Mouse (Mus musculus): ENCODE results near the gene Mafb. TPM values are rescaled to one million over a fixed set of nuclear protein-coding genes. Genes with fewer than 3 reads are reported as not detected.

Gene Mafb
- total and polyA plus RNA-seq, 2 experiments: 6.3 to 22.3 TPM

- no peaks in the 10 kb centered on the region for H3K27me3 ChIP-seq (ENCODE audit: control insufficient read depth, insufficient read depth, low read length)
- H3K27ac ChIP-seq (replicated peaks; ENCODE audit: insufficient read depth, low read depth, low read length): no peak overlapping the region
- no peaks in the 10 kb centered on the region for H3K36me3 ChIP-seq (ENCODE audit: control insufficient read depth, insufficient read depth, low read length)
- H3K4me1 ChIP-seq (ENCODE audit: control insufficient read depth, insufficient read depth, low read length): no peaks in the 10 kb centered on the region
- TF ChIP-seq CTCF (IDR thresholded peaks at IDR 0.05; ENCODE audit: low read depth, low read length) (peak; percentile 54), POLR2A (IDR thresholded peaks at IDR 0.05; ENCODE audit: extremely low read depth, insufficient read depth, low read length) (no peak)
- H3K79me2 ChIP-seq (ENCODE audit: control insufficient read depth, insufficient read depth, low read length): no peaks in the 10 kb centered on the region
- DNase-seq (ENCODE audit: extremely low read depth, low read depth, low spot score): no peak
- H3K4me3 ChIP-seq (ENCODE audit: insufficient read depth, low read depth, low read length): no peak overlapping the region
- WGBS: 68% methylated on average over 3 of the region's 3 CpGs
- H3K9ac ChIP-seq (ENCODE audit: low read depth, low read length): no peak overlapping the region
Measured at GRCm38 (mm10) chr2:160407720-160408119, 40.9 kb upstream of the Mafb start.

- H3K27ac ChIP-seq (replicated peaks; ENCODE audit: insufficient read depth, low read depth, low read length): no peak overlapping the region
- H3K9ac ChIP-seq (ENCODE audit: low read depth, low read length): no peak overlapping the region
- no peak for TF ChIP-seq POLR2A (IDR thresholded peaks at IDR 0.05; ENCODE audit: extremely low read depth, insufficient read depth, low read length)
- no peak for TF ChIP-seq CTCF (IDR thresholded peaks at IDR 0.05; ENCODE audit: low read depth, low read length)
- no peaks in the 10 kb centered on the region for H3K36me3 ChIP-seq (ENCODE audit: control insufficient read depth, insufficient read depth, low read length)
- 82% methylated on average over 12 of the region's 12 CpGs for WGBS
- H3K27me3 ChIP-seq (ENCODE audit: control insufficient read depth, insufficient read depth, low read length): no peaks in the 10 kb centered on the region
- H3K4me1 ChIP-seq (ENCODE audit: control insufficient read depth, insufficient read depth, low read length): 0 out of 2 replicates have a peak, but pooled peaks cover 2% of the 10 kb centered on the region
- H3K79me2 ChIP-seq (ENCODE audit: control insufficient read depth, insufficient read depth, low read length): no peaks in the 10 kb centered on the region
- H3K4me3 ChIP-seq (ENCODE audit: insufficient read depth, low read depth, low read length): no peak overlapping the region
- DNase-seq (ENCODE audit: extremely low read depth, low read depth, low spot score): no peak
Measured at GRCm38 (mm10) chr2:160397747-160398146, 30.9 kb upstream of the Mafb start.

- WGBS: 85% methylated on average over 7 of the region's 7 CpGs
- H3K79me2 ChIP-seq (ENCODE audit: control insufficient read depth, insufficient read depth, low read length): no peaks in the 10 kb centered on the region
Measured at GRCm38 (mm10) chr2:160394735-160395134, 27.9 kb upstream of the Mafb start.

GRCm38 (mm10) chr2:160392648-160393047, 25.8 kb upstream of the Mafb start:
- 80% methylated on average over 3 of the region's 3 CpGs for WGBS
- TF ChIP-seq POLR2A (IDR thresholded peaks at IDR 0.05; ENCODE audit: extremely low read depth, insufficient read depth, low read length) (no peak), CTCF (IDR thresholded peaks at IDR 0.05; ENCODE audit: low read depth, low read length) (no peak)
- Histone ChIP-seq H3K4me1 (ENCODE audit: control insufficient read depth, insufficient read depth, low read length) (0 out of 2 replicates have a peak, but pooled peaks cover 2% of the 10 kb centered on the region), H3K79me2 (ENCODE audit: control insufficient read depth, insufficient read depth, low read length) (no peaks in the 10 kb centered on the region), H3K9ac (ENCODE audit: low read depth, low read length) (no peak overlapping the region), H3K27me3 (ENCODE audit: control insufficient read depth, insufficient read depth, low read length) (no peaks in the 10 kb centered on the region), H3K36me3 (ENCODE audit: control insufficient read depth, insufficient read depth, low read length) (no peaks in the 10 kb centered on the region), H3K27ac (replicated peaks; ENCODE audit: insufficient read depth, low read depth, low read length) (no peak overlapping the region), H3K4me3 (ENCODE audit: insufficient read depth, low read depth, low read length) (no peak overlapping the region)
- DNase-seq (ENCODE audit: extremely low read depth, low read depth, low spot score): no peak

More at GRCm38 (mm10) chr2:160394735-160395134, 27.9 kb upstream of the Mafb start:
- no peak for TF ChIP-seq POLR2A (IDR thresholded peaks at IDR 0.05; ENCODE audit: extremely low read depth, insufficient read depth, low read length)
- no peak for TF ChIP-seq CTCF (IDR thresholded peaks at IDR 0.05; ENCODE audit: low read depth, low read length)
- Histone ChIP-seq H3K36me3 (ENCODE audit: control insufficient read depth, insufficient read depth, low read length) (no peaks in the 10 kb centered on the region), H3K4me3 (ENCODE audit: insufficient read depth, low read depth, low read length) (no peak overlapping the region), H3K27ac (replicated peaks; ENCODE audit: insufficient read depth, low read depth, low read length) (no peak overlapping the region), H3K9ac (ENCODE audit: low read depth, low read length) (no peak overlapping the region), H3K4me1 (ENCODE audit: control insufficient read depth, insufficient read depth, low read length) (0 out of 2 replicates have a peak, but pooled peaks cover 2% of the 10 kb centered on the region), H3K27me3 (ENCODE audit: control insufficient read depth, insufficient read depth, low read length) (no peaks in the 10 kb centered on the region)
- no peak for DNase-seq (ENCODE audit: extremely low read depth, low read depth, low spot score)

- 35% methylated on average over 5 of the region's 5 CpGs for WGBS
- H3K27ac ChIP-seq (replicated peaks; ENCODE audit: insufficient read depth, low read depth, low read length): no peak overlapping the region
- H3K4me1 ChIP-seq (ENCODE audit: control insufficient read depth, insufficient read depth, low read length): 0 out of 2 replicates have a peak, but pooled peaks cover 2% of the 10 kb centered on the region
- no peak overlapping the region for H3K4me3 ChIP-seq (ENCODE audit: insufficient read depth, low read depth, low read length)
- H3K36me3 ChIP-seq (ENCODE audit: control insufficient read depth, insufficient read depth, low read length): no peaks in the 10 kb centered on the region
- TF ChIP-seq POLR2A (IDR thresholded peaks at IDR 0.05; ENCODE audit: extremely low read depth, insufficient read depth, low read length): no peak
- TF ChIP-seq CTCF (IDR thresholded peaks at IDR 0.05; ENCODE audit: low read depth, low read length): no peak
- no peaks in the 10 kb centered on the region for H3K27me3 ChIP-seq (ENCODE audit: control insufficient read depth, insufficient read depth, low read length)
- DNase-seq (ENCODE audit: extremely low read depth, low read depth, low spot score): no peak
- H3K79me2 ChIP-seq (ENCODE audit: control insufficient read depth, insufficient read depth, low read length): no peaks in the 10 kb centered on the region
- H3K9ac ChIP-seq (ENCODE audit: low read depth, low read length): no peak overlapping the region
Measured at GRCm38 (mm10) chr2:160388596-160388995, 21.7 kb upstream of the Mafb start.

- H3K79me2 ChIP-seq (ENCODE audit: control insufficient read depth, insufficient read depth, low read length): no peaks in the 10 kb centered on the region
- H3K36me3 ChIP-seq (ENCODE audit: control insufficient read depth, insufficient read depth, low read length): no peaks in the 10 kb centered on the region
- WGBS: 31% methylated on average over 3 of the region's 3 CpGs
- DNase-seq (ENCODE audit: extremely low read depth, low read depth, low spot score): no peak
- H3K9ac ChIP-seq (ENCODE audit: low read depth, low read length): no peak overlapping the region
- TF ChIP-seq CTCF (IDR thresholded peaks at IDR 0.05; ENCODE audit: low read depth, low read length): no peak
- TF ChIP-seq POLR2A (IDR thresholded peaks at IDR 0.05; ENCODE audit: extremely low read depth, insufficient read depth, low read length): no peak
- H3K4me3 ChIP-seq (ENCODE audit: insufficient read depth, low read depth, low read length): no peak overlapping the region
- no peaks in the 10 kb centered on the region for H3K27me3 ChIP-seq (ENCODE audit: control insufficient read depth, insufficient read depth, low read length)
- no peaks in the 10 kb centered on the region for H3K4me1 ChIP-seq (ENCODE audit: control insufficient read depth, insufficient read depth, low read length)
- no peak overlapping the region for H3K27ac ChIP-seq (replicated peaks; ENCODE audit: insufficient read depth, low read depth, low read length)
Measured at GRCm38 (mm10) chr2:160383418-160383817, 16.6 kb upstream of the Mafb start.
